Mouse (Mus musculus) CD8-positive naive resting alpha-beta T cell, adult 2 months (primary cell): Measurements from ENCODE around the gene Zfr.
"Not testable (repeated sequence)": the region's sequence is repeated elsewhere in the genome, so short reads cannot be mapped to it uniquely, and the experiment has no call there.

Experiments used
- DNase-seq, 2 experiments: peaks; one replicate each; pipeline ENCODE4 v3.0.0; 2022; ENCODE audit warnings: low read depth in 2 of 2, low spot score in 2 of 2

The Zfr gene

GRCm38 (mm10) chr15:12104827-12105226, 12.8 kb upstream of the Zfr start:
- no peak for DNase-seq

DNA sequence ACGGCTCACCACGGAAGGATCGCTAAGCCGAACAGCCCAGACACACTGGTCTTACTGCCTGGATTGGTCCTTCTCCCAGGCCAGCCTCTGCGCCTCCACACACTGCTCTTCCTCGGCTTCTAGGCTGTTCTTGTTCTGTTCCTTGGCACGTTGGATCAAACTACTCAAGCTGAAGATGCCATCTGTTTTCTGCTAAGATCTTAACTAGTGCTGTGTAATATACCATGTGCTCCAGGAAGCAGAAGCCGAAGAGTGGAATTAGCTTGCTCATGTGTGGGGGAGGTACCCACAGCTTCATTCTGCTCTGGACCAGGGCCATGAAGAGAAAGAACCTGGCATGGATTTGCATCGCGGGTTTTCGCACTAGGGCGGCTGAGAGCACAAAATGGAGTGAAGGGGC, 11.2 kb upstream of the Zfr start:
- no peak for DNase-seq

DNA sequence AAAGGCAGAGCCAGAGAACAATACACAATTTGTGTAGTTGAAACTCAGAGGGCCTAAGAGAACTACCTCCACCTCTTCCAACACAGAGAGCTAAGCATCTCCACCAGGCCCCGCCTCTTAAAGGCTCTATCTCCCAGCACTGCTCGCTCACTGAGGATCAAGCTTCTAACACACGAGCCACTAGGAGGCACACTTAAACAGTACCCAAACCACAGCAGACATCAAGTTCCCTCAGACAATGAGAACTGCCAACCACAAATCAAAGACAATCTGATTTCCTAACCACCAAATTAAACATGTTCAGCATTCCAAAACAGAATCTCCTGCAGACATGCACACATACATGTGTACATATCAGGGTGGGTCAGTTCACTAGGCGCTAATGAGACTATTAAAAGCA, 9.4 kb upstream of the Zfr start:
- peak in 1 of 2 experiments; percentile 7 for DNase-seq

DNA sequence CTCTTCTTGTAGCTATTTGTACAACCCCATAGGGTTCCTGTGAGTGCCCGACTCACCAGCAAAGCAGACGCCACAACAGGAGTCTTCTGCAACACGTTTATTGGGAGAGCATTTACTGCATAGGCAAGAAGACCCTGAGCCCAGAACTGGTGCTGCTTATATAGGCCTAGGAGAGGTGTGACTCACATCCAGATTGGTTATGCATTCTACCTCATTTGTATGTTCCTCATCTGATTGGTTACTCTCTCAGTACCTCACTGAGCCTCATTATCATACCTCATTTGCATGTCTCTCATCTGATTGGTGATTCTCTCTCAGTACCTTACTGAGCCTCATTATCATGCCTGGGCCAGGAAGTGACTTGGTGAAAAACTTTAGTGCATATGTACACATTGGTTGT, 8.7 kb upstream of the Zfr start:
- DNase-seq: not testable (repeated sequence)

DNA sequence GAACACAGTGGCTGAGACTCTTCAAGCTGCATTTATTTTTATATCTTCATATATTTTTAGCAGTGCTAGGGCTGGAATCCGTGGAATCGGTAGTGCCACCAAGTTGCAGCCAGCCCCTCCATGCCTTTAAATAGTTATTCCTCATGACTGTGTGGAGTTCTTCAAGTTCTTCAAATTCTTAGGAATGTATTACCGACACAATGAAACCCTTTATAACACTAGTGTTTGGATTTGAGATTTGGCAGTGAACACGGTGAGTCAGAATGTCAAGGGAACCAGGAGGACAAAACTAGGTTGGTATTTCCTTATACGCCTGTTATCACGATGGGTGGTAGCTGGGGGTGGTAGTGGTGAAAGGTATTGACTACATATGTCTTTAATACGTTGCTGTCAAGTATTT, 6.4 kb upstream of the Zfr start:
- no peak for DNase-seq

DNA sequence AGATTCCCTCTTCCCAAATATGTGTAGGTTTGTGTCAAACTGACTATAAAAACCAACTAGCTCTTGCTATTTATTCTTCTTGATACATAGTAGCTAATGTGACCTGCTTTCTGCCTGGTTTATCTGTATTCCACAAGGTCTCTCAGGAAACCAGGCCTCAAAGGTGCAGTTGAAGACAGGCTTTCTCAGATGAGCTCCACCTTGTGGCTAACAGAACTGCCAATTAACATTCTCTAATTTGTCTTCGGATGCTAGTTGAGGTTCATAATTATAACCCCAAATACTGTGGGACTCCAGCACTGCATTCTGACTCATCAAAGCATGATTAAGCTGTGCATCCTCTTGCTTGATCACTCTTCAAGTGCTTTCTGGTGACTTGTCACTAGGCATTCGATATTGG, 4.2 kb upstream of the Zfr start:
- peak in 1 of 2 experiments; percentile 26 for DNase-seq

- no peak for DNase-seq
Observed at GRCm38 (mm10) chr15:12114546-12114945, 3.1 kb upstream of the Zfr start.

DNA sequence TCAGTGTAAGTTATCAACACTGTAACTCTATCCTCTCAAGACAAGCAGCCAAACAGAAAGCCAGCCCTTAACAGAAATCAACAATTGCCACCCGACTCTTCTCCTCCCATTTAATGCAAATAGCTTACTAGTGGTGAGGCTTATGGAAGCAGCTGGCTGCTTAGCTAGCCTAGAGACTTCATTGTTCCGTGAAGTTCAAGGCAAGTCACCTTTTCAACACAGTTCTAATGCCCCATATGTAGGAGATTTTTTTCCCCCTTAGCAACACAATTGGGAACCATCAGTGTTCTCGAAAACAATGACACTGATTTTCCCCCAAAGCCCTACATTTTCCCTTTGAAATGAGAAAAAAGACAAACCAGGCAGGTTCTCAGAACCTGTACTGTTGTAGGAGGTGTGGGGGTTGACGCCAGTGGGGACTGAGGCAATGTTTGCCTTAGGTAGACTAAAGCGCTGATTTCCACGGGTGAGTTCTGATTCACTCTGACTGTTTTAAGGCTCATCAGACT, 1.9 kb upstream of the Zfr start:
- DNase-seq: no peak

- DNase-seq: no peak
Observed at GRCm38 (mm10) chr15:12118093-12118431, 431 bp downstream of the Zfr start.

DNA sequence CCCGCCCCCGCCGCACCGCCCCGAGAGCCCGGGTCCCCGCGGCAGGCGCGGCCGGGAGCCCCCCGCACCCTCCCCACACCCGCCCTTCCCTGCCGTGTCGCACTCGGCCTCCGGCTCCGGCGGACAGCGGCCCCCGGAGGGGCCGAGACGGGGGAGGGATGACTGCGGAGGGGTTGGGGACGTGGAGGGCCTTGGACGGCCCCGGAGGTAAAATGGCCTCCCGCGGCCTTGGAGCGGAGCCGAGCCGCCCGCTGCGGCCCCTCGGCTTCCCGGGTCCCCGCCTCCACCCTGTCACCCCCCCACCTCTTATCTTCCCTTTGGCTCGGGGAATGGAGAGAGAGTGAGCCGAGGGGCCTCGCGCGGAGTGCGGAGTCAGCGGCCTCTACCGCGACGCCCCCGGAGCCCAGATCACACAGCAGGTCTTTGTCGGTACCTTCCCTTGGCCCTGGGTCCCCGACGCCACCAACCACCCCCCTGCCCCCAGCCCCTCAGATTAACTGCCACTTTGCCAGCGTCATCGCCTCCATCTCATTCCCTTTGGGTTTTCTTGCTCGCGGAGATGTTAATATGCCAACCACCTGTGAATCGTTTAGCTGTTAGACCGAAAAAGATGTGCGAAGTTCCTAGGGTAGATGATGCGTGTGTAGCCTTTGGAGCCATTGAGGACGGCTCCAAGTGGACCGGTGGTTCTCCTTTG, 949 bp downstream of the Zfr start:
- peak; percentile 6 to 13 for DNase-seq

DNA sequence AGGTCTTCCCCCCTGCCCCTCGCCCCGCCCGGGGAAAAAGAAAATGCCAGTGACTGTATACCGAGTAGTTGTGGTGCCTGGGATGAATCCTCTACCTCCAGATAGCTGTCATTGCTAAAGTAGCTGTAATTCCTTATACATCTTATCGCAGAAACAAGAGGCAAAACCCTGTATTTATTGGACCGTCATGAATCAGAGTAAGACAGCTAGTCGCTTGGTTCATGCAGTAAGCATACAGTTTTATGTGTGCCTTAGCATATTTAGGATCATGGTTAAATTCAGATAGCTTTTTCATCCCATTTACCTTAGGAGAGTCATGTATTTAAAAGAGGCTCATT, 1.5 kb downstream of the Zfr start:
- no peak for DNase-seq

DNA sequence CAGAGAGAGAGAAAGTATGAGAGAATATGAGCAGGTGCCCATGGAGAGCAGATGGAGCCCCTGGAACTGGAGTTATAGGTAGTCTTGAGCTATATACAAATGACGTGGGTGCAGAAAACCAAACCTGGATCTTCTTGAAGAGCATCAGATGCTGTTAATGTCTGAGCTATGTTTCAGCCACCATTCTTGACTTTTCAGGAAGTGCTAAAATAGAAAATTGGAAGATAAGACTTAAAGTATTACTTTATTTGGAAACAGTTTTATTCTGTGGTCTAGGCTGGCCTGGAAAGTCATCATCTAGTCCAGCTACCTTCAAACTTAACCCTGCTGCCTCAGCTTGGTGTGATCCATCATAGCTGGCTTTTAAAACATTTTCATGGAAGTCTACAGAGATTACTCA, 7.3 kb downstream of the Zfr start:
- DNase-seq: no peak

DNA sequence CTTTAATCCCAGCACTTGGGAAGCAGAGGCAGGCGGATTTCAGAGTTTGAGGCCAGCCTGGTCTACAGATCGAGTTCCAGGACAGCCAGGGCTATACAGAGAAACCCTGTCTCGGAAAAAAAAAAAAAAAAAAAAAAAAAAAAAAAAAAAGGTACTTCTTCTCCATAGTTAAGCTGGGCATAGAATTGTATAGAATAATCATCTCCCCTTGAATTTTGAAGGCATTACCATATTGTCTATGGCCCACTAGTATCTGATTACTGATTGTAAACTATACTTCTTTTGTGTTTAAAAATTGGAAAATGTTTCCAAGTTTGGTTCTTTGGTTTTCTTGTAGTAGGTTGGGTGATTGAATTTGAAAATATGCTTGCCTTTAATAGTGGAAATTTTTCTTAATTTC, 13.2 kb downstream of the Zfr start:
- not testable (repeated sequence) for DNase-seq

- DNase-seq: no peak
Observed at GRCm38 (mm10) chr15:12134546-12134945, 16.9 kb downstream of the Zfr start.

DNA sequence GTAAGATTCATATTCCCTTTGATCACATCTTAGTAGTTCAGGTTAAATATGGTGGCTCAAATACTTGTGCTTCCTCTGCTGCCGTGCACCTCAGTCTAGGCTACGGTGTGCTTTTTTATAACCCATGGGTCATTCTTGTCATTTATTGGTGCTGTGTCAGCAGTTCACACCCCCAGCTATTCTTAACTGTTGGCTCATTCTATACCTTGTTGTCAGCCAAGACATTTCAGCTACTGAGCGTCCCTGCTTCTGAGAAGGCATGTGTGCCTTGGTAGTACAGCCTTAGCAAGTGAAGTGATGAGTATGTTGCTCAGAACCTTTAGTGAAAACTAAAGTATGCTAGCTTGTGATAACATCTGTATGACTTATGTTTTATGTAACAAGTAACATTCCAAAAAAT, 17.7 kb downstream of the Zfr start:
- no peak for DNase-seq

GRCm38 (mm10) chr15:12136371-12136770, 18.7 kb downstream of the Zfr start:
- no peak for DNase-seq

- no peak for DNase-seq
Observed at GRCm38 (mm10) chr15:12140985-12141729, 23.5 kb downstream of the Zfr start.

GRCm38 (mm10) chr15:12147423-12147822, 29.8 kb downstream of the Zfr start:
- DNase-seq: no peak

GRCm38 (mm10) chr15:12149501-12149900, 31.9 kb downstream of the Zfr start:
- DNase-seq: no peak

- no peak for DNase-seq
Observed at GRCm38 (mm10) chr15:12153747-12154146, 36.1 kb downstream of the Zfr start.

DNA sequence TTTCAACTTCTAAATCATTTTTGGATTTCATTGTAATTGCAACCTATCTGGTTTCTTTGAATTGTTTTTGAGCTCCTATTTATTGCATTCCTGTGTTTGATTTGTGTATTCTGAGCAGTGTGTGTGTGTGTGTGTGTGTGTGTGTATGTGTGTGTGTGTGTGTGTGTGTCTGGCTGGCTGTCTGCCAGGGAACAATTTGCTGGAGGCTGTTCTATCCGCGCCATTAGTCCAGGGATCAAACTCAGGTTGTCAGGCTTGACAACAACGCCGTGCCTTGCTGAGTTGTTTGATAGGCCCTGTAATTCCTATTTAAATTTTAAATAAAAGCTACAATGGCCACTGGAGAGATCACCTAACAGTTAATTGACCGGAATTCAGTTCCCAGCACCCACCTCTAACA, 60.5 kb downstream of the Zfr start:
- no peak for DNase-seq

DNA sequence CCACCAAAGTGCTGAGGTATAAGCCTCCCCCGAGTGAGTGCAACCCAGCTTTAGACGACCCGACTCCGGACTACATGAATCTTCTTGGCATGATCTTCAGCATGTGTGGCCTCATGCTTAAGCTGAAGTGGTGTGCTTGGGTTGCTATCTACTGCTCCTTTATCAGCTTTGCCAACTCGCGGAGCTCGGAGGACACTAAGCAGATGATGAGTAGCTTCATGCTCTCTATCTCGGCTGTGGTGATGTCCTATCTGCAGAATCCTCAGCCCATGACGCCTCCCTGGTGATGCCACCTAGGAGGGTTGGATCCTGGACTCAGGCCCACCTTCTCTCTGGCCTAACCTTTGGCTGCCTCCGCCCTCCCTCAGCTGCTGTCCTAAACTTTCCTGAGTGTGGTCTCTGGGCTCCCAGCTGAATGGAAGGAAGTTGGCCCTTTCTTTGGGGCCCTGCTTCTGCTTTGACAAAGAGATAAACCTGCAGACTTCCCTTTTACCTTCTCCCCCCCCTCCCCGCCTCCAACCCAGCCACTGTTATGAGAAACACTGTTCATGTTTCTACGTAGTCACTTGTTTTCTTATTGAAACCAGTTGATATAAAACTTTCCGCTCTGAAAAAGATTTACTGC, 63.7 kb downstream of the Zfr start:
- not testable (repeated sequence) for DNase-seq
